Mouse (Mus musculus): ENCODE data around the gene Pcnx.

Gene Pcnx

GRCm38 (mm10) chr12:81869205-81869940 lies 9.6 kb downstream of the Pcnx start:
- Histone ChIP-seq H3K4me3 (replicated peaks; ENCODE audit: low read length) (no peak overlapping the region), H3K27me3 (ENCODE audit: insufficient read depth, low read length) (no peaks in the 10 kb centered on the region), H3K9me3 (ENCODE audit: low read length) (no peaks in the 10 kb centered on the region), H3K4me1 (replicated peaks; ENCODE audit: low read depth, low read length) (no peaks in the 10 kb centered on the region), H3K36me3 (ENCODE audit: insufficient read depth, low read length) (no peaks in the 10 kb centered on the region)
- TF ChIP-seq NANOG (IDR thresholded peaks at IDR 0.05; ENCODE audit: borderline replicate concordance, low read length): no peak
- no peak for TF ChIP-seq POU5F1 (IDR thresholded peaks at IDR 0.05; ENCODE audit: borderline replicate concordance, low read length)
- TF ChIP-seq CTCF (conservative IDR thresholded peaks at IDR 0.05; ENCODE audit: low read length): no peak

DNA sequence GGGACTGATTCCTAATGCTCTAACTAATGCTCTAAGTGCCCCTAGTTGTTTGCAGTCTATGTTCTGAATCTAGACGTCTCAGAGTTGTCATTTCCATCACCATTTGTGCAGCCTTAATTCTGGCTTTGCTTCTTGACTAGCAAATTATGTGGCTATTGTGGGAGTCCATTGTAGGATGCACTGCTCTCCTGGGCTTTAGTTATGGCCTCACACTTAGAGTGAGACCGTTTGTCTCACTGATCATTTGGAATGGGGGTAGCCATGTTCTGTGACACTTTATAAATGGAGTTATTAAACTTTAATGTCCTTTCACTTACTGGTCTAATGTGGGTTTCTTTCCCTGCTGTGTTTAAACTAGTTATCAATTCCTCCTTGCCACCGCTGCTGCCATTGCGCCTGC lies 13.5 kb downstream of the Pcnx start:
- Histone ChIP-seq H3K4me1 (replicated peaks; ENCODE audit: low read depth, low read length) (no peaks in the 10 kb centered on the region), H3K9me3 (ENCODE audit: low read length) (no peaks in the 10 kb centered on the region), H3K4me3 (replicated peaks; ENCODE audit: low read length) (no peak overlapping the region), H3K36me3 (ENCODE audit: insufficient read depth, low read length) (no peaks in the 10 kb centered on the region), H3K27me3 (ENCODE audit: insufficient read depth, low read length) (no peaks in the 10 kb centered on the region)
- TF ChIP-seq POU5F1 (IDR thresholded peaks at IDR 0.05; ENCODE audit: borderline replicate concordance, low read length): no peak
- no peak for TF ChIP-seq CTCF (conservative IDR thresholded peaks at IDR 0.05; ENCODE audit: low read length)
- TF ChIP-seq NANOG (IDR thresholded peaks at IDR 0.05; ENCODE audit: borderline replicate concordance, low read length): no peak

DNA sequence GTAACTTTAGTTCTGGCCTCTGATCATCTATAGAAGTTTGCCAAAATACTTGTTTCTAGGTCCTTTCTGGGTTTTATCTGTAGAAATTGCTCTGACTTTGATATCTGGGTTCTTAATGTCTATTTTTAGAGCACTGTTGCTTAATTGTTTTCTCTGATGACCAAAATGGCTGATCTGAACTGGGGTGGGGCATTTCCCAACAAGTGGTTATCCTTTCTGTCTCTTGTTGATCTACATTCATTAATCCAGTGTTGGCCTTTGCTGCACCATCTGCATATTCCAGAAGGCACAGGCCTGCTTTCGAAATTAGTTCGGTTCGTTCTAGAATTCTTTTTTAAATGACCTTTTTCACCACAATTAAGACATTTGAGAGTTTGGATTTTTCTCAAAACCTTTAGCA lies 20.3 kb downstream of the Pcnx start:
- H3K4me1 ChIP-seq (replicated peaks; ENCODE audit: low read depth, low read length): no peaks in the 10 kb centered on the region
- TF ChIP-seq CTCF (conservative IDR thresholded peaks at IDR 0.05; ENCODE audit: low read length) (no peak), POU5F1 (IDR thresholded peaks at IDR 0.05; ENCODE audit: borderline replicate concordance, low read length) (no peak), NANOG (IDR thresholded peaks at IDR 0.05; ENCODE audit: borderline replicate concordance, low read length) (no peak)
- H3K9me3 ChIP-seq (ENCODE audit: low read length): no peaks in the 10 kb centered on the region
- no peak overlapping the region for H3K4me3 ChIP-seq (replicated peaks; ENCODE audit: low read length)
- H3K36me3 ChIP-seq (ENCODE audit: insufficient read depth, low read length): no peaks in the 10 kb centered on the region
- H3K27me3 ChIP-seq (ENCODE audit: insufficient read depth, low read length): no peaks in the 10 kb centered on the region

DNA sequence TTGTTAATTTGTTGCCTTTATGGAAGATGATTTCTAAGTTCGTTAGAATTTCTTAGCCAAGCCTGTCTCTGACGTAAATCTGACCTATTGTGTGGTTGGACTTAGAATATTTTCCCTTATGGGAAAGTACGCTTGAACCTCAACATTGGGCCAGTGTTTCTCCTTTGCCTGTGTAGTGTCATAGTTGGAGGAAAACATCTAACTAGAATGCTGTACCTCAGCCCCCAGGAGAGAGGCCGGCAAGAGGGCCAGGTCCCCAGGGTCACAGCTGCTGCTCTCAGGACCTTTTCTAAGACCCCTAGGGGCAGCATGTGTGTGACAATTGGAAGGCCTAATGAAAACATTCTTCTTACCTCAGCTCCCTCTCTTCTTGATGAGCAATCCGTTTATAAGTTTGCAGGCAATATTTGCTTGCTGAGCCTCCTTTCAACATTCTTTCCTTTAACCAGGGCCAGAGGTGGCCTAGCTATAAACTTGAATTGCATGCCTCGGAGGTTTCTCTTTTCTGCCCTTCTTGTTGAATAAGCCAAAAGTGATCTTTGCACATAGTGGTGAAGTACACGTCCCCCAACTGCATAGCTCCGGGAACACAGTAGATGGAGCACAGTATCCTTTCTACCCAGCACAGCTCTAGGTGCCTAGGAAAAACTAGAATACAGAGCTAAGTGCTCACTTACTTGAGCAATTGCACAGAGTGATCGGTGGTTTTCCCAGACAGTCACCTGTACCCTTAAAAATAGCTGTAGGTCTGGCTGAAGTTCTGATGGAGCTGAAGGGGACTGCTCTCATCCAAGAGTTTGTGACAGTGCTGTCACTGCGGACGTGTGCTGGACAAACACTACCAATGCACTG lies 23.7 kb downstream of the Pcnx start:
- TF ChIP-seq NANOG (IDR thresholded peaks at IDR 0.05; ENCODE audit: borderline replicate concordance, low read length) (no peak), CTCF (conservative IDR thresholded peaks at IDR 0.05; ENCODE audit: low read length) (no peak), POU5F1 (IDR thresholded peaks at IDR 0.05; ENCODE audit: borderline replicate concordance, low read length) (no peak)
- H3K4me1 ChIP-seq (replicated peaks; ENCODE audit: low read depth, low read length): no peaks in the 10 kb centered on the region
- H3K27me3 ChIP-seq (ENCODE audit: insufficient read depth, low read length): no peaks in the 10 kb centered on the region

DNA sequence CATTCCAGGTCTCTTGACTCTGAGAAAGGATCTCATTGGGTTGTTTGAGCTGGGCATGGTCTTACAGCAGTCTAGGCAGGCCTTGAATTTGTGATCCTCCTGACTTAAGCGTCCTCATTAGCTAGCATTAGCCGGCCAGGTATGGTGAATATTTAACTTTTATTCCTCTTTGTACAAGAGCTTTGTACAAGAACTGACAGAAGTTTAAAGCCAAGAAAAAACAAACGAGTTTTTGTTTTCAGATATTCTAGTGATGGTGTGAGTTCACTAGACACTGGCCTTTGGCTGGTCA lies 24.2 kb downstream of the Pcnx start:
- Histone ChIP-seq H3K4me3 (replicated peaks; ENCODE audit: low read length) (no peak overlapping the region), H3K27me3 (ENCODE audit: insufficient read depth, low read length) (no peaks in the 10 kb centered on the region), H3K4me1 (replicated peaks; ENCODE audit: low read depth, low read length) (no peaks in the 10 kb centered on the region), H3K9me3 (ENCODE audit: low read length) (no peaks in the 10 kb centered on the region), H3K36me3 (ENCODE audit: insufficient read depth, low read length) (no peaks in the 10 kb centered on the region)
- TF ChIP-seq POU5F1 (IDR thresholded peaks at IDR 0.05; ENCODE audit: borderline replicate concordance, low read length) (no peak), NANOG (IDR thresholded peaks at IDR 0.05; ENCODE audit: borderline replicate concordance, low read length) (no peak), CTCF (conservative IDR thresholded peaks at IDR 0.05; ENCODE audit: low read length) (no peak)

More for the DNA sequence above, 23.7 kb downstream of the Pcnx start:
- H3K9me3 ChIP-seq (ENCODE audit: low read length): no peaks in the 10 kb centered on the region
- H3K36me3 ChIP-seq (ENCODE audit: insufficient read depth, low read length): no peaks in the 10 kb centered on the region
- no peak overlapping the region for H3K4me3 ChIP-seq (replicated peaks; ENCODE audit: low read length)

- Histone ChIP-seq H3K4me3 (replicated peaks; ENCODE audit: low read length) (no peak overlapping the region), H3K36me3 (ENCODE audit: insufficient read depth, low read length) (no peaks in the 10 kb centered on the region), H3K27me3 (ENCODE audit: insufficient read depth, low read length) (no peaks in the 10 kb centered on the region), H3K4me1 (replicated peaks; ENCODE audit: low read depth, low read length) (no peaks in the 10 kb centered on the region), H3K9me3 (ENCODE audit: low read length) (no peaks in the 10 kb centered on the region)
- TF ChIP-seq POU5F1 (IDR thresholded peaks at IDR 0.05; ENCODE audit: borderline replicate concordance, low read length) (no peak), CTCF (conservative IDR thresholded peaks at IDR 0.05; ENCODE audit: low read length) (no peak), NANOG (IDR thresholded peaks at IDR 0.05; ENCODE audit: borderline replicate concordance, low read length) (no peak)
These were observed 25.2 kb downstream of the Pcnx start for GRCm38 (mm10) chr12:81884983-81885382.

- Histone ChIP-seq H3K4me3 (replicated peaks; ENCODE audit: low read length) (no peak overlapping the region), H3K27me3 (ENCODE audit: insufficient read depth, low read length) (no peaks in the 10 kb centered on the region), H3K36me3 (ENCODE audit: insufficient read depth, low read length) (no peaks in the 10 kb centered on the region), H3K4me1 (replicated peaks; ENCODE audit: low read depth, low read length) (no peaks in the 10 kb centered on the region), H3K9me3 (ENCODE audit: low read length) (no peaks in the 10 kb centered on the region)
- TF ChIP-seq CTCF (conservative IDR thresholded peaks at IDR 0.05; ENCODE audit: low read length) (no peak), POU5F1 (IDR thresholded peaks at IDR 0.05; ENCODE audit: borderline replicate concordance, low read length) (no peak), NANOG (IDR thresholded peaks at IDR 0.05; ENCODE audit: borderline replicate concordance, low read length) (no peak)
These were observed 26.2 kb downstream of the Pcnx start for GRCm38 (mm10) chr12:81885982-81886381.

- H3K27me3 ChIP-seq (ENCODE audit: insufficient read depth, low read length): no peaks in the 10 kb centered on the region
- TF ChIP-seq POU5F1 (IDR thresholded peaks at IDR 0.05; ENCODE audit: borderline replicate concordance, low read length) (no peak), NANOG (IDR thresholded peaks at IDR 0.05; ENCODE audit: borderline replicate concordance, low read length) (no peak), CTCF (conservative IDR thresholded peaks at IDR 0.05; ENCODE audit: low read length) (no peak)
- H3K36me3 ChIP-seq (ENCODE audit: insufficient read depth, low read length): no peaks in the 10 kb centered on the region
- H3K4me1 ChIP-seq (replicated peaks; ENCODE audit: low read depth, low read length): no peaks in the 10 kb centered on the region
- no peaks in the 10 kb centered on the region for H3K9me3 ChIP-seq (ENCODE audit: low read length)
- no peak overlapping the region for H3K4me3 ChIP-seq (replicated peaks; ENCODE audit: low read length)
These were observed 29.1 kb downstream of the Pcnx start for GRCm38 (mm10) chr12:81888954-81889353.
